Mouse (Mus musculus): ENCODE results near the gene Pde4c. TPM values are rescaled to one million over a fixed set of nuclear protein-coding genes. Genes with fewer than 3 reads are reported as not detected.

Gene Pde4c
- polyA plus RNA-seq, 1 experiment from 2014 or later = 9.4 TPM

- Histone ChIP-seq H3K4me1 (peaks cover 10% of the 10 kb centered on the region; the same call in 1 of the 2 replicates), H3K36me3 (no peaks in the 10 kb centered on the region), H3K4me2 (no peak overlapping the region), H3K9ac (no peak overlapping the region), H3K4me3 (replicated peaks) (no peak overlapping the region), H3K9me3 (replicated peaks) (no peaks in the 10 kb centered on the region), H3K27ac (no peak overlapping the region), H3K27me3 (peaks cover 61% of the 10 kb centered on the region)
- ATAC-seq (replicated peaks; ENCODE audit: low FRiP score) = no peak
- WGBS = 79% methylated on average over 4 of the region's 4 CpGs
Measured at GRCm38 (mm10) chr8:70730956-70731355, 7.4 kb downstream of the Pde4c start.

GRCm38 (mm10) chr8:70737705-70738104 lies 14.2 kb downstream of the Pde4c start:
- ATAC-seq (replicated peaks; ENCODE audit: low FRiP score) = no peak
- no peaks in the 10 kb centered on the region for H3K9me3 ChIP-seq (replicated peaks)
- no peak overlapping the region for H3K27ac ChIP-seq
- no peak overlapping the region for H3K4me2 ChIP-seq
- H3K4me1 ChIP-seq = peaks cover 12% of the 10 kb centered on the region
- no peaks in the 10 kb centered on the region for H3K36me3 ChIP-seq
- WGBS = 71% methylated on average over 5 of the region's 5 CpGs
- H3K4me3 ChIP-seq (replicated peaks) = no peak overlapping the region
- no peak overlapping the region for H3K9ac ChIP-seq
- H3K27me3 ChIP-seq = peaks cover 47% of the 10 kb centered on the region

GRCm38 (mm10) chr8:70738211-70738610 lies 14.7 kb downstream of the Pde4c start:
- H3K4me1 ChIP-seq = peaks cover 17% of the 10 kb centered on the region
- no peak overlapping the region for H3K27ac ChIP-seq
- no peaks in the 10 kb centered on the region for H3K36me3 ChIP-seq
- WGBS = 54% methylated on average over 3 of the region's 3 CpGs
- H3K9ac ChIP-seq = no peak overlapping the region
- H3K4me2 ChIP-seq = no peak overlapping the region
- no peaks in the 10 kb centered on the region for H3K9me3 ChIP-seq (replicated peaks)
- peaks cover 52% of the 10 kb centered on the region for H3K27me3 ChIP-seq
- no peak overlapping the region for H3K4me3 ChIP-seq (replicated peaks)
- no peak for ATAC-seq (replicated peaks; ENCODE audit: low FRiP score)

- 53% methylated on average over 5 of the region's 5 CpGs for WGBS
- H3K9ac ChIP-seq = no peak overlapping the region
- H3K4me1 ChIP-seq = peaks cover 49% of the 10 kb centered on the region
- H3K27me3 ChIP-seq = peaks cover 78% of the 10 kb centered on the region
- ATAC-seq (replicated peaks; ENCODE audit: low FRiP score) = no peak
- no peaks in the 10 kb centered on the region for H3K36me3 ChIP-seq
- H3K4me2 ChIP-seq = no peak overlapping the region
- H3K9me3 ChIP-seq (replicated peaks) = no peaks in the 10 kb centered on the region
- no peak overlapping the region for H3K4me3 ChIP-seq (replicated peaks)
- no peak overlapping the region for H3K27ac ChIP-seq
Measured at GRCm38 (mm10) chr8:70741661-70742060, 18.1 kb downstream of the Pde4c start.

GRCm38 (mm10) chr8:70742176-70742575 lies 18.7 kb downstream of the Pde4c start:
- no peak for ATAC-seq (replicated peaks; ENCODE audit: low FRiP score)
- H3K4me1 ChIP-seq = peaks cover 54% of the 10 kb centered on the region
- 54% methylated on average over 11 of the region's 11 CpGs for WGBS
- H3K27me3 ChIP-seq = peaks cover 81% of the 10 kb centered on the region
- H3K4me3 ChIP-seq (replicated peaks) = no peak overlapping the region
- H3K36me3 ChIP-seq = no peaks in the 10 kb centered on the region
- no peak overlapping the region for H3K9ac ChIP-seq
- H3K9me3 ChIP-seq (replicated peaks) = no peaks in the 10 kb centered on the region
- H3K27ac ChIP-seq = no peak overlapping the region
- H3K4me2 ChIP-seq = no peak overlapping the region

- Histone ChIP-seq H3K9me3 (replicated peaks) (no peaks in the 10 kb centered on the region), H3K4me3 (replicated peaks) (peak overlapping the region; percentile 36), H3K36me3 (no peaks in the 10 kb centered on the region), H3K27ac (no peak overlapping the region), H3K4me2 (peak overlapping the region; percentile 66), H3K27me3 (peaks cover 84% of the 10 kb centered on the region), H3K9ac (0 out of 2 replicates have a peak overlapping the region, but pooled peaks have one; percentile 35), H3K4me1 (peaks cover 55% of the 10 kb centered on the region)
- 0 out of 2 replicates have a peak, but pooled peaks have one; percentile 23 for ATAC-seq (replicated peaks; ENCODE audit: low FRiP score)
- 4% methylated on average over 38 of the region's 38 CpGs for WGBS
Measured at GRCm38 (mm10) chr8:70742981-70743655, 19.6 kb downstream of the Pde4c start.

GRCm38 (mm10) chr8:70743656-70744590 lies 20.4 kb downstream of the Pde4c start:
- 5% methylated on average over 48 of the region's 48 CpGs for WGBS
- Histone ChIP-seq H3K9me3 (replicated peaks) (no peaks in the 10 kb centered on the region), H3K4me3 (replicated peaks) (peak overlapping the region; percentile 36), H3K36me3 (no peaks in the 10 kb centered on the region), H3K4me1 (peaks cover 55% of the 10 kb centered on the region), H3K9ac (peak overlapping the region; percentile 34; the same call in 1 of the 2 replicates), H3K27ac (no peak overlapping the region), H3K27me3 (peaks cover 86% of the 10 kb centered on the region), H3K4me2 (peak overlapping the region; percentile 66)
- no peak for ATAC-seq (replicated peaks; ENCODE audit: low FRiP score)

- Histone ChIP-seq H3K4me3 (replicated peaks) (no peak overlapping the region), H3K36me3 (no peaks in the 10 kb centered on the region), H3K27me3 (peaks cover 90% of the 10 kb centered on the region), H3K9ac (no peak overlapping the region), H3K4me1 (peaks cover 55% of the 10 kb centered on the region), H3K9me3 (replicated peaks) (no peaks in the 10 kb centered on the region), H3K4me2 (peak overlapping the region; percentile 66), H3K27ac (no peak overlapping the region)
- no peak for ATAC-seq (replicated peaks; ENCODE audit: low FRiP score)
- WGBS = 49% methylated on average over 11 of the region's 11 CpGs
Measured at GRCm38 (mm10) chr8:70744806-70745205, 21.3 kb downstream of the Pde4c start.

- no peak overlapping the region for H3K27ac ChIP-seq
- no peaks in the 10 kb centered on the region for H3K36me3 ChIP-seq
- H3K27me3 ChIP-seq = peaks cover 83% of the 10 kb centered on the region
- no peak overlapping the region for H3K9ac ChIP-seq
- 0 out of 2 replicates have a peak, but pooled peaks have one; percentile 9 for ATAC-seq (replicated peaks; ENCODE audit: low FRiP score)
- 55% methylated on average over 19 of the region's 19 CpGs for WGBS
- no peaks in the 10 kb centered on the region for H3K9me3 ChIP-seq (replicated peaks)
- H3K4me1 ChIP-seq = peaks cover 55% of the 10 kb centered on the region
- H3K4me3 ChIP-seq (replicated peaks) = no peak overlapping the region
- H3K4me2 ChIP-seq = no peak overlapping the region
Measured at GRCm38 (mm10) chr8:70745691-70746220, 22.2 kb downstream of the Pde4c start.

GRCm38 (mm10) chr8:70746676-70747075 lies 23.2 kb downstream of the Pde4c start:
- H3K4me1 ChIP-seq = peaks cover 53% of the 10 kb centered on the region
- H3K9me3 ChIP-seq (replicated peaks) = no peaks in the 10 kb centered on the region
- no peaks in the 10 kb centered on the region for H3K36me3 ChIP-seq
- no peak for ATAC-seq (replicated peaks; ENCODE audit: low FRiP score)
- WGBS = 54% methylated on average over 9 of the region's 9 CpGs
- peaks cover 75% of the 10 kb centered on the region for H3K27me3 ChIP-seq
- no peak overlapping the region for H3K4me2 ChIP-seq
- no peak overlapping the region for H3K27ac ChIP-seq
- no peak overlapping the region for H3K4me3 ChIP-seq (replicated peaks)
- H3K9ac ChIP-seq = no peak overlapping the region

- peaks cover 69% of the 10 kb centered on the region for H3K27me3 ChIP-seq
- WGBS = 70% methylated on average over 18 of the region's 18 CpGs
- no peak overlapping the region for H3K4me3 ChIP-seq (replicated peaks)
- H3K9ac ChIP-seq = no peak overlapping the region
- no peak overlapping the region for H3K27ac ChIP-seq
- no peak overlapping the region for H3K4me2 ChIP-seq
- H3K4me1 ChIP-seq = peaks cover 51% of the 10 kb centered on the region
- ATAC-seq (replicated peaks; ENCODE audit: low FRiP score) = no peak
- no peaks in the 10 kb centered on the region for H3K9me3 ChIP-seq (replicated peaks)
- H3K36me3 ChIP-seq = no peaks in the 10 kb centered on the region
Measured at GRCm38 (mm10) chr8:70747211-70747890, 23.8 kb downstream of the Pde4c start.

Data from kidney, embryonic 15.5 days (tissue).